Mouse (Mus musculus): ENCODE results near the gene Capn2.

Gene Capn2

DNA sequence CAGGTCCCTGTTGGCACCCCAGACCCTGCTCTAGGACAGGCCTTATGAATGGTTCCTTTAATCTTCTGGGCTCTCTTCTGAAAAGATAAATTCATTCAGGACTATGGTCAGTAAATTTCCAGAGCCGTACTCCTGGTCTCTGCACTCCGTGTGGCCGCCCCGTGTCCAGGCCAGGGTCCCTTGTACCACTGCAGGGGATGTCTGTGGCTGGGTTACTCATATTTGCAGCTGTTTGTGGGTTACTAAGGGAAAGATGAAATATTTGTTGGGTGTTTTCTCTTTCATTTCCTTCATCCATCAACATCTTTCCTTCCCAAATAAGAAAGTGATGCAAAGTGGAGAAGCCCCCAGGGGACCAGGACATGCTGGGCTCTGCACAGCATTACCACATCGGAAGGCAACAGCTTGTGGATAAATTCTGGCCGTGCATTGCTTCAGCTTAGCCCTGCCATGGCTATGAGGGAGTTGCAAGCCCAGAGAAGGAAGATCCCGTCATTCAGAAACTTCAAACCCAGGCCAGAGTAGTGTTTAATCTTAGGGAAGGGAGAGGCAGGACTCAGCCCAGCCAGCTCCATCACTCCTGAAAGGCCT, 15.5 kb downstream of the Capn2 start:
- DNase-seq (ENCODE audit: low spot score) = no peak

DNA sequence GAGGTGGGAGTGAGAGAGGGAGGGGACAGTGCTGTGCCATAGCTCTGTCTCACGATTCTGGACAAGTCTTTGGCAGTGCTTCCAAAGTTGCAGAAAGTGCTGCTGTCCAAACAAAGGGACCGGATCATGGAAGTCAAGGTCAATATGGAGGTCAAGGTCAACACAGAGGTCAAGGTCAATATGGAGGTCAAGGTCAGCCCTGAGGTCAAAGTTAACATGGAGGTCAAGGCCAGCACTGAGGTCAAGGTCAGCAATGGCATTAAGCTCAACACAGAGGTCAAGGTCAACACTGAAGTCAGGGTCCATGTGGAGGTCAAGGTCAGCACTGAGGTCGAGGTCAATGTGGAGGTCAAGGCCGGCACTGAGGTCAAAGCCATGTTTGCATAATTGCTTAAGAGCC, 16.6 kb downstream of the Capn2 start:
- no peak for DNase-seq (ENCODE audit: low spot score)

DNA sequence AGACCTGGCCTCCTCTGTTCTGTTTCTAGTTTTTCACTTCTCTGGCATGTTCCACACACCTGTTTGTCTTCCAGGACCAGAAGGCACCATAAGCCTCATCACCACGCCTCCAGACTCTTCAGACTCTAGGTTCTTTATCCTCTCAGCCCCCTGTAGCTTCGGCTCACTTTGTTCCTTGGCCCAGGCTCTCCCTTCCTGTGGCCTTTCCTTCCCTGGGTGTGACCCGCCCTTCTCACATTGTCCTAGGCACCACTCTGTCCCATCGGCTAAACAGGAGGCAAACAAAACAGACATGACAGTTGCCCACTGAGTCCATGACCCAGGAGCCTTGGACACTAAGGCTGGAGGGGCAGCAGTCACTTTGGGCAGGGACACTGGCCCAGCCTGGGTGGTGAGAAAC, 17.2 kb downstream of the Capn2 start:
- DNase-seq (ENCODE audit: low spot score) = no peak

DNA sequence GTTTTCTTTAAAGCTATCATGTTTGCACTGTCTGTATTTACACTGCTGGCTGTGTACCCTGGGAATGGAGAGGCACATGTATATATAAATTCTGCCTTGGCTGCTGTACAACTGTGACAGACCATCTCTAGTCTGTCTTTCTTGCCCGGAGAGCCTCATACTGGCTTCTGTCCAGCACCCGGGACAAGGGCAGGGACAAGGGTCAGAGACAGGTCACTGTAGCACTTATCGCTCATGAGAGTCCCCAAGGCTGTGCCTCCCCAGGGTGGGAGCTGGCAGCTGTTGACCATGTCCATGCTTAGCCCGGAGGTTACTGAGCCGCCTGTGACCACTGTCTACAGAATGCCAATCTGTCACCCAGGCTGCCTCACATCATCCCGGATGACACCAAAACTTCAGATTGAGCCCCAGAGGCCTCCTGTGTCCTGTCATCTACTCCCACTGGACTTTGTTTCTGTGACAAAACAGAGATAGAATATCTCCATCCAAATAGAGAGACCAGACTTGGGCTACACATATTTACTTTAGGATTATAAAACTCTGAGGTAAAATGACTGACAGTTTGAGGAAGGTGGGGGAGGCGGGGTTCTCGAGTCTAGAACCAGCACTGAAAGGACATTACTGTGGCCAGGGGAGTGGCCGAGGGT, 17.8 kb downstream of the Capn2 start:
- DNase-seq (ENCODE audit: low spot score) = peak; percentile 56

- no peak for DNase-seq (ENCODE audit: low spot score)
These were observed 19.7 kb downstream of the Capn2 start for GRCm38 (mm10) chr1:182497736-182498135.

DNA sequence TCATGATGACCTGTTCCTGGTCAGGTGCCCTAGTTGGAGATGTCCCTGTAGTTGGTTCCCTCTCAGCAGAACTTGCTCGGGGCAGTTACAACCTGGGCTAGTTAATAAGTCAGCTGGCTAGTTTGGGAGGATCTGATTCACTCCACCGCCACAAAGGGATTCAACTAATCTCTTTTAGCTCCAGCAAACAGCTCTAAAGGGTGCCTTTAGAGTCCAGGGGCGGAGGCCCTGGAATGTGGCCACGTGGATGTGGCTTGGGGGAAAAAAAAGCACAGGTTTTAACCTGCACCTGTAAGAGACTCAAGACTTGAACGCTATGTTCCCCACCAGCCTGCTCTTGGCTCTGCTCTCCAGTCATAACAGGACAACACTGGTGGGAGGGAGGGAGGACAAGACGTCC, 20.7 kb downstream of the Capn2 start:
- DNase-seq (ENCODE audit: low spot score) = no peak

GRCm38 (mm10) chr1:182494285-182495145, 22.9 kb downstream of the Capn2 start:
- no peak for DNase-seq (ENCODE audit: low spot score)

- DNase-seq (ENCODE audit: low spot score) = no peak
These were observed 25.6 kb downstream of the Capn2 start for GRCm38 (mm10) chr1:182491839-182492238.

DNA sequence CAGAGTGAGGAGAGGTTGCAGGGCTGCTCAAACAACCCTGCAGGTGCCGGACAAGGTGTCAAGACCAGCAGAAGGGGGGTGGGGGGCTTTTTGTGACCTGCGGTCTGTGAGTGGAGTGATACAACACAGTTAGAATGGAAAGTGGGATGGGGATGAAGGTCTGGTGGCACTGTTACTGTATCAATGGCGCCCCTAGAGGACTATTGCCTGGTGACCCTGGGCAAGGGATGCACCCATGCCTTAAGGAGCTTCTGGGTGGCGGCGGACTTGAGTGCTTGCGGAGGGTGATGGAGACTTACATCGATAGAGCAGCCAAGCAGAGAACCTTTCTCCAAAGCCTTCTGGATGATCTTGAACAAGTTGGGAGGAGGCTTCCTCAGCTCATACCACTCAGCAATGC, 26.8 kb downstream of the Capn2 start:
- DNase-seq (ENCODE audit: low spot score) = no peak

- peak; percentile 87 for DNase-seq (ENCODE audit: low spot score)
These were observed 27.5 kb downstream of the Capn2 start for GRCm38 (mm10) chr1:182489803-182490452.

DNA sequence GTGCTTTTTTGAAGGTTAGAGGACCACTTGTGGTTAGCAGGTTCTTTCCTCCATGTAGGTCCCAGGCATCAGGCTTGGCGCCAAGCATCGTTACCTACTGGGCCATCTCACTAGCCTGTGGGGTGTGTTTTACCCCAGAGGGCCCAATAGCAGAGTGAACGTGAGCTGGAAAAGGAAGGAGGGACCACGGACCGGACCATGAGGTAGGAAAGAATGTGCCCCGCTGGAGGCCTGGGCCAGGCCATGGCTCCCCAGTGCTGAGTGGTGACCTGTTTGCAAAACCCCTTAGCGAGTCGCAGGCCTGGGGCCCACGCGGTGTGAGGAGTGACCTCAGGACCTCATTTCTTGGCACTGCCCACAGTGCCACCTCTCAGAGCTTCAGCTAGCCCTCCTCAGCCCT, 28.9 kb downstream of the Capn2 start:
- no peak for DNase-seq (ENCODE audit: low spot score)

- peak; percentile 38 for DNase-seq (ENCODE audit: low spot score)
These were observed 33.5 kb downstream of the Capn2 start for GRCm38 (mm10) chr1:182483910-182484274.

- no peak for DNase-seq (ENCODE audit: low spot score)
These were observed 34.2 kb downstream of the Capn2 start for GRCm38 (mm10) chr1:182482991-182483909.

GRCm38 (mm10) chr1:182481646-182482295, 35.6 kb downstream of the Capn2 start:
- DNase-seq (ENCODE audit: low spot score) = no peak

DNA sequence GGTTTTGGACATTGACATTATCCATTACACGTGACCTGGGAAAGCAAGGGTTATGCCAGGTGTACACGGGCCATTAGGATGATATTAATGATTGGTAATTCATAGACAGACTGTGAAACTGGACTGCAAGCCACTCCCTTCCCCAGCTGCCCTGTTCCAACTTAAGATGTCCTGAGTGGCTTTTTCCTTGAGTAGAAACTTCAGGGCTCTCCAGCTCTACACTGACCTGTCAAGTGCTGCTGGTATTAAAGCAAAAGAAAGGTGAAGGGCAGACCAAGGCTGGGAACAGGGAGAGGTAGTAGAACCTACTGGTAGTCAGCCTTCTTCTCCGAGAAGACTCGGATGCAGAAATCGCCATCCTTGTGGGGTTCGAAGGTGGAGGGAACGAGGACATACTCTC, 36.3 kb downstream of the Capn2 start:
- DNase-seq (ENCODE audit: low spot score) = no peak

GRCm38 (mm10) chr1:182478935-182479334, 38.5 kb downstream of the Capn2 start:
- DNase-seq (ENCODE audit: low spot score) = no peak

GRCm38 (mm10) chr1:182475005-182475796, 42.2 kb downstream of the Capn2 start:
- no peak for DNase-seq (ENCODE audit: low spot score)

- no peak for DNase-seq (ENCODE audit: low spot score)
These were observed 51.4 kb downstream of the Capn2 start for GRCm38 (mm10) chr1:182465978-182466377.

- no peak for DNase-seq (ENCODE audit: low spot score)
These were observed 52.1 kb downstream of the Capn2 start for GRCm38 (mm10) chr1:182465309-182465708.

- DNase-seq (ENCODE audit: low spot score) = no peak
These were observed 55.6 kb downstream of the Capn2 start for GRCm38 (mm10) chr1:182461813-182462212.

All from testis, postnatal 14 days (tissue).